Mouse (Mus musculus) forebrain, embryonic 14.5 days (tissue): ENCODE measurements around the gene Cplx2. TPM values are rescaled to one million over a fixed set of nuclear protein-coding genes. Genes with fewer than 3 reads are reported as not detected.

Source experiments
- ATAC-seq: fragments of 200-750 bp; cut with Nextera tagmentation; 2 replicates; pipeline ENCODE4 v1.8.0; 2017; ENCODE audit warnings: mild to moderate bottlenecking, moderate library complexity
- DNase-seq: peaks from one replicate; pipeline ENCODE4 v3.0.0-alpha.2; 2015; ENCODE audit warnings: low spot score
- H3K27ac ChIP-seq: fragments of 300-500 bp; sonication (generic); 2 replicates; pipeline ENCODE4 v1.5.1; 2014; ENCODE audit warnings: low read depth, mild to moderate bottlenecking, control low read depth, low read length, moderate library complexity
- H3K27me3 ChIP-seq: fragments of 300-500 bp; sonication (generic); replicated peaks from 2 replicates; pipeline ENCODE4 v1.6.1; 2014; ENCODE audit warnings: low read length, control low read depth, mixed read lengths; ENCODE audit not compliant: control insufficient read depth, insufficient read depth
- H3K36me3 ChIP-seq: fragments of 300-500 bp; sonication (generic); 2 replicates; pipeline ENCODE4 v1.6.1; 2014; ENCODE audit warnings: low read length, control low read depth; ENCODE audit not compliant: control insufficient read depth, insufficient read depth
- H3K4me1 ChIP-seq: fragments of 300-500 bp; sonication (generic); 2 replicates; pipeline ENCODE4 v1.6.1; 2014; ENCODE audit warnings: antibody characterized with exemption, low read length, control low read depth; ENCODE audit not compliant: control insufficient read depth, insufficient read depth
- H3K4me2 ChIP-seq: fragments of 300-500 bp; sonication (generic); 2 replicates; pipeline ENCODE4 v1.6.1; 2014; ENCODE audit warnings: mild to moderate bottlenecking, control low read depth, low read length
- H3K4me3 ChIP-seq: fragments of 300-500 bp; sonication (generic); 2 replicates; pipeline ENCODE4 v1.5.1; 2014; ENCODE audit warnings: low read depth, low read length, control low read depth
- H3K9ac ChIP-seq: fragments of 300-500 bp; sonication (generic); 2 replicates; pipeline ENCODE4 v1.6.1; 2014; ENCODE audit warnings: mild to moderate bottlenecking, low read length, control low read depth, moderate library complexity
- H3K9me3 ChIP-seq: fragments of 300-500 bp; sonication (generic); replicated peaks from 2 replicates; pipeline ENCODE4 v1.6.1; 2016; ENCODE audit warnings: low read length, control low read depth, mixed read lengths; ENCODE audit not compliant: control insufficient read depth
- WGBS: fragments of 180-500 bp; shearing (Covaris S2); extraction: QIAGEN DNeasy Blood & Tissue Kit; methylation state at CpG from one replicate; pipeline ENCODE4 v1.1.7; 2014; 5-methylcytosine and 5-hydroxymethylcytosine counted together
- polyA plus RNA-seq: library from polyadenylated mRNA; unstranded; fragments of >200 nt; fragmentation: Nextera tagmentation; extraction: Ambion mirVana; gene quantifications from 2 replicates; pipeline ENCODE4 v1.2.1, GENCODE M21; 2014

The Cplx2 gene
- polyA plus RNA-seq, 1 experiment from 2014 or later = 23.4 TPM

GRCm38 (mm10) chr13:54404205-54404604, 33.1 kb downstream of the Cplx2 start:
- no peak overlapping the region for H3K4me2 ChIP-seq
- 0 out of 2 replicates have a peak, but pooled peaks cover 3% of the 10 kb centered on the region for H3K9me3 ChIP-seq
- H3K36me3 ChIP-seq = no peaks in the 10 kb centered on the region
- 0 out of 2 replicates have a peak overlapping the region, but pooled peaks have one; percentile 58 for H3K27ac ChIP-seq
- 32% methylated on average over 3 of the region's 3 CpGs for WGBS
- no peak overlapping the region for H3K9ac ChIP-seq
- no peak overlapping the region for H3K4me3 ChIP-seq
- ATAC-seq = 0 out of 2 replicates have a peak, but pooled peaks have one; percentile 34
- peak; percentile 53 for DNase-seq
- no peaks in the 10 kb centered on the region for H3K27me3 ChIP-seq
- peaks cover 13% of the 10 kb centered on the region for H3K4me1 ChIP-seq

GRCm38 (mm10) chr13:54405805-54406204, 34.7 kb downstream of the Cplx2 start:
- no peak overlapping the region for H3K4me2 ChIP-seq
- no peaks in the 10 kb centered on the region for H3K36me3 ChIP-seq
- no peak overlapping the region for H3K9ac ChIP-seq
- 67% methylated on average over 2 of the region's 2 CpGs for WGBS
- H3K27ac ChIP-seq = no peak overlapping the region
- DNase-seq (no peak), ATAC-seq (no peak)
- H3K27me3 ChIP-seq = no peaks in the 10 kb centered on the region
- peaks cover 13% of the 10 kb centered on the region for H3K4me1 ChIP-seq
- 0 out of 2 replicates have a peak, but pooled peaks cover 3% of the 10 kb centered on the region for H3K9me3 ChIP-seq
- no peak overlapping the region for H3K4me3 ChIP-seq

DNA sequence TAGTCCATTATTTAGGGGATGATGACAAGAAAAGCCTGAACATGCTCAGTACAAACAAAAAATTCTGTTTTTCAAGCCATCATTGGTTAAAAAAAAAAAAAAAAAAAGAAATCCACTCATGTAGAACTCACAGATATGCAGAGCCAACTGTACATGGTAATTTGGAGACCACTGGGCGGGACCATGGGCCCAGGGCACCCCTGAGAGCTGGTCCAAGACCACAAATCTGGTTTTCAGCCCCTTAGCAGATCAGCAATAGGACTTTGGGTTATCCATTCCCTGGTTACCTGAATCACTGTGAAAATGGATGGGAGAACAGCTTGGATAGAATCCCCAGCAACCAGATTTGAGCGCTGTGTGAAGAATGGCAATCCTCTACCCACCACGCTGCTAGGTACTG, 40.5 kb downstream of the Cplx2 start:
- peaks cover 15% of the 10 kb centered on the region for H3K4me1 ChIP-seq
- peak overlapping the region; percentile 53 for H3K27ac ChIP-seq
- 0 out of 2 replicates have a peak, but pooled peaks cover 3% of the 10 kb centered on the region for H3K9me3 ChIP-seq
- no peak for DNase-seq
- no peak overlapping the region for H3K9ac ChIP-seq
- no peak overlapping the region for H3K4me2 ChIP-seq
- no peaks in the 10 kb centered on the region for H3K27me3 ChIP-seq
- no peaks in the 10 kb centered on the region for H3K36me3 ChIP-seq
- ATAC-seq = no peak
- 84% methylated on average over 3 of the region's 3 CpGs for WGBS
- no peak overlapping the region for H3K4me3 ChIP-seq

DNA sequence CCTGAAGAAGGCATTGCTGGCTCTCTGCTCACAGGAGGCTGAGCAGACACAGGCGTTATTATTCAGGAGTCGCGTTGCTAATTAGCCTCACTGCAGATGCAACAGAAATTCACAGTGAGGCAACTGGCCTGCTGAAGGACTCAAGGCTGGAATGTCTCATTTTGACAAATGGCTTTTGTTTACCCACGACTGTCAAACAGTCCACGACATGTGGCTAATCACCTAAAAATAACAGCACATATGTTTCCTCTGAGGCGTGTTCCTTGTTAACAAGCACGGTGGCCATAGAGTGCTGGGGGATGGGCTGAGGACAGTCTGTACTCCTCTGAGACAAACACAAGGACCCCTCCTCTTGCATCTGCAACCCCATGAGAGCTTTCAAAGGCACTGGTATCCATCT, 41.1 kb downstream of the Cplx2 start:
- ATAC-seq (peak; percentile 97), DNase-seq (peak; percentile 91)
- H3K9ac ChIP-seq = no peak overlapping the region
- H3K4me3 ChIP-seq = no peak overlapping the region
- 0 out of 2 replicates have a peak, but pooled peaks cover 3% of the 10 kb centered on the region for H3K9me3 ChIP-seq
- H3K36me3 ChIP-seq = no peaks in the 10 kb centered on the region
- H3K4me1 ChIP-seq = peaks cover 15% of the 10 kb centered on the region
- no peaks in the 10 kb centered on the region for H3K27me3 ChIP-seq
- 5% methylated on average over 7 of the region's 7 CpGs for WGBS
- H3K27ac ChIP-seq = peak overlapping the region; percentile 70
- H3K4me2 ChIP-seq = no peak overlapping the region

GRCm38 (mm10) chr13:54412721-54413120, 41.6 kb downstream of the Cplx2 start:
- Histone ChIP-seq H3K4me2 (no peak overlapping the region), H3K4me3 (no peak overlapping the region), H3K4me1 (peaks cover 15% of the 10 kb centered on the region), H3K27me3 (no peaks in the 10 kb centered on the region), H3K9ac (no peak overlapping the region), H3K36me3 (no peaks in the 10 kb centered on the region), H3K27ac (peak overlapping the region; percentile 70), H3K9me3 (0 out of 2 replicates have a peak, but pooled peaks cover 3% of the 10 kb centered on the region)
- DNase-seq (no peak), ATAC-seq (no peak)
- 80% methylated on average over 4 of the region's 4 CpGs for WGBS

DNA sequence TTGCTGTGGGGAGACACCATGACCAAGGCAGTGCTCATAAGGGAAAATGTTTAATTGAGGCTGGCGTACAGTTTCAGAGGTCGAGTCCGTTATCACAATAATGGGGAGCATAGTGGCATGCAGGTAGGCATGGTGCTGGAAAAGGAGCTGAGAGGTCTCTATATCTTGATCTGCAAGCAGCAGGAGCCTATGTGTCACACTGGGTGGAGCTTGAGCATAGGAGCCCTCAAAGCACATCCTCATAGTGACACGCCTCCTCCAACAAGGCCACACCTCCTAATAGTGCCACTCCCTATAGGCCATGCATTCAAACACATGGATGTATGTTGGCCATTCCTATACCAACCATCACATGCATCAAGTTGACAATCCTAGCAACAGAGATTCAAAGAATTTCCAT, 43.9 kb downstream of the Cplx2 start:
- WGBS = 99% methylated on average over 4 of the region's 4 CpGs
- ATAC-seq = no peak
- H3K4me3 ChIP-seq = no peak overlapping the region

GRCm38 (mm10) chr13:54418781-54419327, 47.7 kb downstream of the Cplx2 start:
- H3K27ac ChIP-seq = peak overlapping the region; percentile 58; the same call in 1 of the 2 replicates
- peak; percentile 74; the same call in 1 of the 2 replicates for ATAC-seq
- H3K4me2 ChIP-seq = no peak overlapping the region
- DNase-seq = peak; percentile 73
- no peak overlapping the region for H3K4me3 ChIP-seq
- H3K4me1 ChIP-seq = peaks cover 8% of the 10 kb centered on the region
- H3K27me3 ChIP-seq = no peaks in the 10 kb centered on the region
- 30% methylated on average over 10 of the region's 10 CpGs for WGBS
- no peaks in the 10 kb centered on the region for H3K36me3 ChIP-seq
- H3K9ac ChIP-seq = no peak overlapping the region
- H3K9me3 ChIP-seq = no peaks in the 10 kb centered on the region

More for the DNA sequence above, 43.9 kb downstream of the Cplx2 start:
- no peak for DNase-seq
- peaks cover 23% of the 10 kb centered on the region for H3K4me1 ChIP-seq
- H3K4me2 ChIP-seq = no peak overlapping the region
- H3K36me3 ChIP-seq = no peaks in the 10 kb centered on the region
- H3K27ac ChIP-seq = no peak overlapping the region
- H3K27me3 ChIP-seq = no peaks in the 10 kb centered on the region
- H3K9ac ChIP-seq = no peak overlapping the region
- no peaks in the 10 kb centered on the region for H3K9me3 ChIP-seq

- ATAC-seq = no peak
- H3K9ac ChIP-seq = no peak overlapping the region
- 89% methylated on average over 12 of the region's 12 CpGs for WGBS
- no peaks in the 10 kb centered on the region for H3K36me3 ChIP-seq
- H3K27me3 ChIP-seq = no peaks in the 10 kb centered on the region
- no peak overlapping the region for H3K4me3 ChIP-seq
- no peak overlapping the region for H3K4me2 ChIP-seq
- H3K4me1 ChIP-seq = peaks cover 10% of the 10 kb centered on the region
- H3K9me3 ChIP-seq = no peaks in the 10 kb centered on the region
- DNase-seq = no peak
- no peak overlapping the region for H3K27ac ChIP-seq
These were observed 49.1 kb downstream of the Cplx2 start for GRCm38 (mm10) chr13:54420226-54420625.

- no peak overlapping the region for H3K9ac ChIP-seq
- no peaks in the 10 kb centered on the region for H3K27me3 ChIP-seq
- no peak overlapping the region for H3K4me2 ChIP-seq
- H3K36me3 ChIP-seq = no peaks in the 10 kb centered on the region
- DNase-seq (peak; percentile 71), ATAC-seq (peak; percentile 67)
- 0 out of 2 replicates have a peak overlapping the region, but pooled peaks have one; percentile 27 for H3K27ac ChIP-seq
- 53% methylated on average over 2 of the region's 2 CpGs for WGBS
- no peaks in the 10 kb centered on the region for H3K9me3 ChIP-seq
- H3K4me1 ChIP-seq = peaks cover 5% of the 10 kb centered on the region; the same call in 1 of the 2 replicates
- H3K4me3 ChIP-seq = no peak overlapping the region
These were observed 54.1 kb downstream of the Cplx2 start for GRCm38 (mm10) chr13:54425269-54425668.
